Mouse (Mus musculus): ENCODE results near the gene Cfap61. TPM values are rescaled to one million over a fixed set of nuclear protein-coding genes. Genes with fewer than 3 reads are reported as not detected.
A peak's percentile ranks its signal among the peaks of the same experiment; 100 is the strongest.

The Cfap61 gene
- total RNA-seq, 1 experiment from 2014 or later = not detected

GRCm38 (mm10) chr2:146117915-146118403 lies 183.4 kb downstream of the Cfap61 start:
- no peak for ATAC-seq (replicated peaks; ENCODE audit: low read depth, poor library complexity, severe bottlenecking)

DNA sequence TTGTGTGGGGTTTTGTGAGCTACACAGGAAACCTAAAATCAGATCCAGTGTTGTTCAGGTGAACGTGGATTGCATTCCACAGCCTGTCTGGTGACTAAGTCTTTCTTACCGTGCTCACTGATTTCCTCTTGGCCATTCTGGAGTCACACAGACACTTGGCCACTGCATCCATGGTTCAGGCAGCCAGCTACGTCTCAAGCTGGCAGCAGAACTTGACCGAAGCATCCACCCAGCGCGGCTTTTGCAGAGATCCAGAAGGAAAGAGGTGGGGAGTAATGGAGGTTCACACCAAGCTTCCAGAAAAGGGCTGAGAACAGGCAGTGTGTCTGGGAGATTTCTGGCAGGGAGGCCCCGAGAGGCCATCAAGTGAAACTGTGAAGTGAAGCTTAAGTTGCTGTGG lies 187.0 kb downstream of the Cfap61 start:
- no peak for ATAC-seq (replicated peaks; ENCODE audit: low read depth, poor library complexity, severe bottlenecking)

- no peak for ATAC-seq (replicated peaks; ENCODE audit: low read depth, poor library complexity, severe bottlenecking)
These were observed 190.5 kb downstream of the Cfap61 start for GRCm38 (mm10) chr2:146125129-146125528.

DNA sequence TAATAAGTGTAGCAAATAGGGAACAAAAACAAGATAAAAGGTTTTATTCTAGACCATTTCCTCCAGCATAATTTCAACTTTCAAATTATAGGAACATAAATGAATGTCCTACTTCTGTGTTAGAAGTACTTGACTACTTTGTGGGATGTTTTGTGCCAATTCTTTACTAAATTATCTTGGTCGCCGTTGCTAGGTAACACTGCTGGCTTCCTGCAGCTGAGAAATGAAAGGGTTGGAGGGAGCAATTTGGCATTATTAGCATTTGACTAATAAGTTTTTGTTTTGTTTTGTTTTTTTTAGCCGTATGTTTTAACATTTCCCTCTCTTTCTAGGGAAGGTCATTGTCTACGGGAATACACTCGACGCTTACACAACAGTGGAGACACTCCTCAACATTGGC lies 194.0 kb downstream of the Cfap61 start:
- no peak for ATAC-seq (replicated peaks; ENCODE audit: low read depth, poor library complexity, severe bottlenecking)

DNA sequence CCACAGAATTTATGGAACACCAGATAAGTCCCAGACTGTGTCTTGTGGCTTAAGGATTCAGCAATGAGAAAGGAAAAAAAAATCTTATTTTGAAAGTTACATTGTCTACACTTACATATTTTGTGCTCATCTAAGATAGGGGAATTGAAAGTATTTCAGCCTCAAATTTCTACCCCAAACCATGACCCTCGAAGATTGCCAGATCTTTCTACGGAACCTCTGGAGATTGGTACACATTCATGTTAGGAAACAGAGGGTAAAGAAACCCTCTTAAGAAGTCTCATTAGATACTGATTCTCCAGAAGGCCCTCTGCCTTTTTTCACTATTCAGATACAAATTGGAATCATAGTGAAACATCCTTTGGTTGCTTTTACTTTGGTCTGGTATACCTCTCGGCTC lies 195.9 kb downstream of the Cfap61 start:
- ATAC-seq (replicated peaks; ENCODE audit: low read depth, poor library complexity, severe bottlenecking) = 0 out of 2 replicates have a peak, but pooled peaks have one; percentile 46

- ATAC-seq (replicated peaks; ENCODE audit: low read depth, poor library complexity, severe bottlenecking) = peak; percentile 74
These were observed 199.7 kb downstream of the Cfap61 start for GRCm38 (mm10) chr2:146134275-146134674.

- no peak for ATAC-seq (replicated peaks; ENCODE audit: low read depth, poor library complexity, severe bottlenecking)
These were observed 206.1 kb downstream of the Cfap61 start for GRCm38 (mm10) chr2:146140711-146141110.

GRCm38 (mm10) chr2:146147306-146147705 lies 212.7 kb downstream of the Cfap61 start:
- ATAC-seq (replicated peaks; ENCODE audit: low read depth, poor library complexity, severe bottlenecking) = no peak

DNA sequence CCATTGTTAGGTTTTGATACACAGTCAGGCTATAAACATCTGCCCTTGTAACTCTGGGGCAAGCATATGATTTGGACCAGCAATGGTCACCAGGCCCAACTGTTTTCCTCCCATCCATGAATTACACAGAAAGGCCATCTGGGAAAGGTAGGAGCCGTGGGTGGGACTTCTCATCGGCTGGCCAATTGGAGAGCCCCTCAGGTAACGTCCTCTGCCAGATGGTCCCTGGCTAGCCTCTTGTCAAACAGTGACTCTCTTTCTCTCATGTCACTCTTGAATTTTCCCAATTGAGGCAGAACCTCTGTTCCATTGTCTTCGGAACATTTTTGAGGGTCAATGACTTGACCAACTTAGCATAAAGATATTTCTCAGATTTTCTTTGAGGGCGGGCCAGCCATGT lies 213.2 kb downstream of the Cfap61 start:
- no peak for ATAC-seq (replicated peaks; ENCODE audit: low read depth, poor library complexity, severe bottlenecking)

DNA sequence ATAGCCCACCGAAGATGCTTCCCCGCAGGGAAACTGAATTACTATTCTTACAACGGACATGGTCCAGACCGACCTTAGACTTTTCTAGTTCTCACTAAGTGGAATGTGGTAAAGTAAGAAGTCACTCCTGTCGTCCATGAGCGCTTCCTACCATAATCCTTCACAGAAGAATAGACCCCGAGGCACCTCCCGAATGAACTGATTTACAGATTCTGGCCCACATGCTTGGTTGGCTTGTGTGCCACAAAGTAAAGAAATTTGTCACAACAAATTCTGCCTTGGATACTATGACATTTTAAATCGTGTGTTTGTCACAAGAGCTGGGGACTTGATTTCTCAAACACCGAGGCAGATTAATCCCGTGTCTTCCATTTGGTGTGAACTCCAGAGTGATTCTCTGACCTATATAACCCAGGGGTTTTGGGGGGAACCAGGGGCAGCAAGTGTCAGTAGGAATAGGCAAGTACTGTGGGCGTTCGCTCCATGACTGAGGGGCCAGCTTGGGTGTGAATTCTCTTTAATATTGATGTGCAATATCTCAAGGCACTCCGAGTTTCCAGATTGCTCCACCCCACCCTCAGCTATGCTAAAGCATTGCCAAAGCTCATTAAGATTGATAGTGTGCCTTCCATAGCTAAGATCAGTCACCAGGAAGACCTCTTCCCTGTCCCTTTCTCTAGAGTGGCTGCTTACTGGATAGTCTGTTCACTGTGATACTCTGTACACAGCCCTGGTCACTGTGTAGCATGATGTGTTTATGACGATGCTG lies 214.8 kb downstream of the Cfap61 start:
- no peak for ATAC-seq (replicated peaks; ENCODE audit: low read depth, poor library complexity, severe bottlenecking)

DNA sequence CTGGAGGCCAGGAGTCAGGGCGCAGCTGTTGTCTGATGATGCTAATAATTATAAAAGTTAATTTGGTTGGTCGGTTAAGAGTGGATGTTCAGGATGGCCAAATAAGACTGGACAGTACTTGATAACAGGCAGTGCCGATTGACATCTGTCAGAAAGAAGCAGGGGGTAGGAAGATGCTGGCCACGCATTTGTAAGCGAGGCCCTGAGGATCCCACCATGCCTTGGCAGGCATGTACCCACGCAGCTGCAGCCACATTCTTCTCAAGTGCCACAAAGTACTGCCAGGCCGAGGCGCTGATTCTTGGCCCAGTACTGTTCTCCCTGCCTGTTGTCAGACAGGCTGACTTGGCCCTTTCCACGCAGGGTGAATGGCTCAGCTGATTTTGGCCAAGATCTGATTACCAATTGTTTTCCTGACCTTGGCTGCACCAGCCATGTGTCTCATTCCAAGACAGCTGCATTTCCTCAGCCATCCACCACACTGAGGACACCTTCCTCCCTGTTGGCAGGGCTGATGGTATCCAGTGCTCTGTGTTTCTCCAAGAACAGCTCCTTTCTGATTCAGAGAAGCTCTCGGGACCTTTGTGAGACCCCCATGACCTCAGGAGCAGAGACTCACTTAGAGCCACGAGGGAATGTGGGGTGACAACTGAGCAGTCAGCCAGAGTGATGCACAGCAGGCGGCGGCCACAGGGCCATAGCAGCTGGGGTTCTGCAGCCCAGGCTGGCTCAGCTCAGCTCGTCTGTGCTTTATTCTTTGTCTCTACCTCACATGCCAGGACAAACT lies 233.6 kb downstream of the Cfap61 start:
- ATAC-seq (replicated peaks; ENCODE audit: low read depth, poor library complexity, severe bottlenecking) = no peak

DNA sequence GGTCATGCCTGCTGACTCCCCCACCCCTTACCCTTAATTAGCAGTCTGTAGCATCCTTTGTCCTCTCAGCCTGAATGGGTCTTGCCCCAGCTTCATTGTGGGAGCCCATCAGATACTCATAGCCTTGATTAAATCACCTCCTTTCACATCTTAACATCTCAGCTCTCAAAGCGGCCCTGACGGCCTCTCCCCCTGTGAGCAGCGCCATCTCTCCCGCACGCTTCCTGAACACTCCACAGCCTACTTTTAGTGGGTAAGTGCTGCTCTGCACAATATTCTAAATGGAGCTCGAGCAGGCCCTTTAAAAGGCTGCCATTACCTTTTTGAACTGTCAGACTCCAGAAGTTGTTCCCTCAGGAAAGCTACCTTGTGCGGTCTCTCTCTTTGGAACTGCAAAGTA lies 234.9 kb downstream of the Cfap61 start:
- ATAC-seq (replicated peaks; ENCODE audit: low read depth, poor library complexity, severe bottlenecking) = no peak

DNA sequence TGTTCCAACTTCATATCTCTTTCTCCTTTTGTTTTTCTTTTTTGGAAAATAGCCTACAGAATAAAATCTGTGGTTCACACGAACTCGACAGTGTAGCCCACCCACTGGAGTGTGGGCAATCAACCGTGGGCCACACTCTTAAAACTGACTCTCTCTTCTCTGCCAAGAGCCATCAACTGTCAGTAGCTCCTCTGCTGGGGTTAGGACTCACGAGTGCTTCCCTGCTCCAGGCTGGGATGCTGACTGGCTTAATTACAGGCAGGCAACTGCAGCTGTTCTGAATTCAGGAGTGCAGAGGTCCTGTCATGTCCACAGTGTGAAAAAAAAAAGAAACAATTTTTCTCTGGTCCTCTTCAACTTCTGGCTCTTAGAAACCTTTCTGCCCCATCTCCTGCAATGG lies 237.5 kb downstream of the Cfap61 start:
- ATAC-seq (replicated peaks; ENCODE audit: low read depth, poor library complexity, severe bottlenecking) = no peak

- no peak for ATAC-seq (replicated peaks; ENCODE audit: low read depth, poor library complexity, severe bottlenecking)
These were observed 239.6 kb downstream of the Cfap61 start for GRCm38 (mm10) chr2:146174173-146174572.

- no peak for ATAC-seq (replicated peaks; ENCODE audit: low read depth, poor library complexity, severe bottlenecking)
These were observed 244.1 kb downstream of the Cfap61 start for GRCm38 (mm10) chr2:146178718-146179117.

- ATAC-seq (replicated peaks; ENCODE audit: low read depth, poor library complexity, severe bottlenecking) = no peak
These were observed 249.5 kb downstream of the Cfap61 start for GRCm38 (mm10) chr2:146183830-146184793.

GRCm38 (mm10) chr2:146196126-146196525 lies 261.5 kb downstream of the Cfap61 start:
- no peak for ATAC-seq (replicated peaks; ENCODE audit: low read depth, poor library complexity, severe bottlenecking)

- peak; percentile 92 for ATAC-seq (replicated peaks; ENCODE audit: low read depth, poor library complexity, severe bottlenecking)
These were observed 263.4 kb downstream of the Cfap61 start for GRCm38 (mm10) chr2:146197947-146198346.

DNA sequence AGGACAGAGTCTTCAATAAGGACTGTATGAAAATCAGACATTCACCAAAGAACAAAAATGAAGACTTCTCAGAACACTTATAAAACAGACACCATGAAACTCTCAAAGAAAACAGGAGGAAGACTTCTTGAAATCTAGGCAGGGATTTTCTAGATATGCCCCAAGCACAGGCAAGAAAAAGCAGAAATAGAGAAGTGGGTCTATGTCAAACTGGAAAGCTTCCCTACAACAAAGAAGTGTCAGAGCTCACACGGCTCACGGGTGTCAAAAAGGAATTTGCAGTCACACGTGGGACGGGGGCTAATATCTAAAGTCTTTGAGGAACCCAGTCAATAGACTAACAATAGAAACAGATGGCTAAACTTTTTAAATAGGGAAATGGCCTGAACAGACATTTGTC lies 276.4 kb downstream of the Cfap61 start:
- ATAC-seq (replicated peaks; ENCODE audit: low read depth, poor library complexity, severe bottlenecking) = no peak

DNA sequence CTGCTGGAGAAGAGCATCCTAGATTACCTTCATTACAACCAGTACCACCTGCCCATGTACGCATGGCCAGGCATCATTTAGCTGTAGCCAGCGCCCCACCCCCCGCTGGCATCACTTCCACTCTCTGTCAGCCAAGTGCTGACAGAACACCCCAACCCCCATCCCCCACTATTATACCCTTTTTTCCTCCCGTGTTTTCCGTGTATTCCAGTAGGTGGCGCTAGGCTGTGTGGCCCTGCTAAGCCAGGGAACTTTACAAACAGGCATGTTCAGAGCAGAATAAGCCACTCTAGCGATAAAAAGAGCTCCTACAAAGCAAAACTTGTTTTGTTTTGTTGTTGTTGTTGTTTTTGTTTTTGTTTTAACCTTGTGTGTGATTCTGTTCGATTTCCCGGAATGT lies 280.1 kb downstream of the Cfap61 start:
- peak; percentile 74 for ATAC-seq (replicated peaks; ENCODE audit: low read depth, poor library complexity, severe bottlenecking)
